Mouse (Mus musculus): ENCODE measurements around the gene Apbb2.

DNA sequence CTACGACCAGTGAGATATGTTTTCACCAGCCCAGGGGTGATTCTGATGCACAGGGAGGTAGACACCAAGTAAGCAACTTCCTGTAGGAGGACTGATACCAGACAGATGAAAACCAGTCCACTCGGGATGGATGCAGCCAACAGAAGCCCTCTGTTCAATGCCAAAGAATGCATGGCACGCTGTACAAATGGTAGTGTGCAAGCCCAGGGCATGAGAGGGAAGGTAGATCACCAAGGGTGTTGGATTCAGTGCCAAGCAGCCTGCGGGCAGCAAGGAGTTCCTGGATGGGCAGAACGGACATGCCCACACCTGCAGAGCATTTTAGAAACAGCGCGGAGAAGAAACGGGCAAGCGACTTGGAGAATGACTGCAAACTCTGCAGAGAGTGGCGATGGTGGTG, 10.8 kb downstream of the Apbb2 start:
- TF ChIP-seq CTCF (conservative IDR thresholded peaks at IDR 0.05; ENCODE audit: low read length), result no peak
- no peak for TF ChIP-seq NANOG (IDR thresholded peaks at IDR 0.05; ENCODE audit: borderline replicate concordance, low read length)
- no peak for TF ChIP-seq POU5F1 (IDR thresholded peaks at IDR 0.05; ENCODE audit: borderline replicate concordance, low read length)
